In genomic region chr5:62706900-62707299, GRCm38 (mm10) we compare ENCODE assay signal across 9 mouse cellular contexts. TPM values are rescaled to one million over a fixed set of nuclear protein-coding genes. Genes with fewer than 3 reads are reported as not detected.
DNase-seq lines count a peak whose midpoint lies in the region; ATAC-seq and TF ChIP-seq lines count a peak whose summit lies in the region.
"Had no signal": no experiment of that assay in that cellular context is flagged by ENCODE, and none has a peak within 500 bp of the region (broad histone marks: within the 10 kb centered on the region; RNA-seq: fewer than 3 reads in every experiment).

No protein-coding gene starts in this region.

- H3K9me3 ChIP-seq in heart, embryonic 10.5 days = no peaks in the 10 kb centered on the region
- no peaks in the 10 kb centered on the region for H3K9me3 ChIP-seq in embryonic facial prominence, embryonic 10.5 days
- H3K9me3 ChIP-seq in stomach, postnatal 0 days (ENCODE audit: control insufficient read depth, low read length) = no peaks in the 10 kb centered on the region
- H3K9me3 ChIP-seq: heart, embryonic 13.5 days had no signal

- H3K9ac ChIP-seq in stomach, postnatal 0 days (ENCODE audit: low read length) = no peak overlapping the region
- H3K9ac ChIP-seq: heart, embryonic 13.5 days had no signal

- no peaks in the 10 kb centered on the region for H3K36me3 ChIP-seq in heart, embryonic 10.5 days
- H3K36me3 ChIP-seq in embryonic facial prominence, embryonic 10.5 days (replicated peaks) = no peaks in the 10 kb centered on the region
- H3K36me3 ChIP-seq in stomach, postnatal 0 days (ENCODE audit: control insufficient read depth, insufficient read depth, low read length) = no peaks in the 10 kb centered on the region; the same call in 1 of the 2 replicates
- H3K36me3 ChIP-seq: heart, embryonic 13.5 days had no signal

- no peak for TF ChIP-seq EP300 in stomach, postnatal 0 days (optimal IDR thresholded peaks at IDR 0.05)

- no peaks in the 10 kb centered on the region for H3K27me3 ChIP-seq in heart, embryonic 10.5 days (ENCODE audit: insufficient read depth, poor library complexity, severe bottlenecking)
- H3K27me3 ChIP-seq in embryonic facial prominence, embryonic 10.5 days (replicated peaks; ENCODE audit: low read depth, poor library complexity, severe bottlenecking) = no peaks in the 10 kb centered on the region
- no peaks in the 10 kb centered on the region for H3K27me3 ChIP-seq in stomach, postnatal 0 days (ENCODE audit: control insufficient read depth, insufficient read depth, low read length)
- H3K27me3 ChIP-seq: heart, embryonic 13.5 days had no signal

- 0 out of 2 replicates have a peak, but pooled peaks have one; percentile 47 for ATAC-seq in megakaryocyte-erythroid progenitor cell, adult 5-6 weeks (replicated peaks; ENCODE audit: low FRiP score, low TSS enrichment, poor library complexity, severe bottlenecking)
- no peak for ATAC-seq in stomach, postnatal 0 days (ENCODE audit: low FRiP score, low TSS enrichment)

- no peaks in the 10 kb centered on the region for H3K4me1 ChIP-seq in heart, embryonic 10.5 days
- H3K4me1 ChIP-seq in embryonic facial prominence, embryonic 10.5 days = 0 out of 2 replicates have a peak, but pooled peaks cover under 1% of the 10 kb centered on the region
- H3K4me1 ChIP-seq in stomach, postnatal 0 days (replicated peaks; ENCODE audit: control insufficient read depth, insufficient read depth) = no peaks in the 10 kb centered on the region
- H3K4me1 ChIP-seq: heart, embryonic 13.5 days had no signal

- WGBS in heart, embryonic 10.5 days = 63% methylated on average over 7 of the region's 7 CpGs
- WGBS in embryonic facial prominence, embryonic 10.5 days = 49% methylated on average over 7 of the region's 7 CpGs
- WGBS in stomach, postnatal 0 days = 47% methylated on average over 7 of the region's 7 CpGs

- no peak overlapping the region for H3K27ac ChIP-seq in heart, embryonic 10.5 days
- H3K27ac ChIP-seq in embryonic facial prominence, embryonic 10.5 days (replicated peaks) = no peak overlapping the region
- no peak overlapping the region for H3K27ac ChIP-seq in stomach, postnatal 0 days (replicated peaks)
- H3K27ac ChIP-seq: heart, embryonic 13.5 days had no signal

- no peak overlapping the region for H3K4me2 ChIP-seq in stomach, postnatal 0 days (replicated peaks; ENCODE audit: low read depth)
- H3K4me2 ChIP-seq: heart, embryonic 13.5 days had no signal

- peak; percentile 75 for DNase-seq in heart, adult 11 months
- no peak for DNase-seq in heart, embryonic 10.5 days (ENCODE audit: low spot score)
- peak; percentile 2 for DNase-seq in NIH3T3 (ENCODE audit: low read depth)
- peak; percentile 22 for DNase-seq in embryonic facial prominence, embryonic 10.5 days (ENCODE audit: low spot score)
- peak; percentile 4 to 35 for DNase-seq in kidney, postnatal 36 days
- no peak for DNase-seq in stomach, postnatal 0 days (ENCODE audit: low spot score)
- DNase-seq in thymus, postnatal 36 days = no peak

- peak; percentile 75 for TF ChIP-seq CTCF in stomach, postnatal 0 days (IDR thresholded peaks at IDR 0.05; ENCODE audit: low read depth)

- H3K4me3 ChIP-seq in heart, embryonic 10.5 days = no peak overlapping the region
- no peak overlapping the region for H3K4me3 ChIP-seq in embryonic facial prominence, embryonic 10.5 days
- H3K4me3 ChIP-seq in stomach, postnatal 0 days (ENCODE audit: low read depth, low read length) = no peak overlapping the region
- H3K4me3 ChIP-seq: heart, embryonic 13.5 days had no signal

RNA-seq across cellular contexts. Expression of gene Arap2, which starts 59.1 kb away (rescaled TPM):
- 2.9 TPM in 2 replicates for polyA plus RNA-seq in heart, embryonic 10.5 days (2016; fragmentation: Nextera tagmentation; extraction: Ambion mirVana)
- 0.55 and 2.6 TPM in 2 replicates for polyA plus RNA-seq in embryonic facial prominence, embryonic 10.5 days (2016; fragmentation: Nextera tagmentation; extraction: Ambion mirVana)
- 11.1 and 12.9 TPM in 2 replicates for total RNA-seq in megakaryocyte-erythroid progenitor cell, adult 5-6 weeks (2014; fragmentation: Nextera tagmentation)
- total RNA-seq in megakaryocyte-erythroid progenitor cell, adult 5-6 weeks (2017) = 5.6 and 9.5 TPM in 2 replicates
- 18.5 and 18.7 TPM in 2 replicates for polyA plus RNA-seq in stomach, postnatal 0 days (2015; fragmentation: Nextera tagmentation; extraction: Ambion mirVana)

Comparison
In these comparisons a context has a peak if more than half of its experiments do, and no peak if none do; other contexts are left out.
1. DNase-seq: peak in heart, adult 11 months (single experiment), NIH3T3 (single experiment), embryonic facial prominence, embryonic 10.5 days (single experiment) and kidney, postnatal 36 days (2 of 2); none in heart, embryonic 10.5 days (single experiment), stomach, postnatal 0 days (single experiment) and thymus, postnatal 36 days (0 of 2).